Mouse (Mus musculus): ENCODE measurements around the gene Tmprss11e.

- TF ChIP-seq CTCF (IDR thresholded peaks at IDR 0.05; ENCODE audit: borderline replicate concordance, extremely low read depth, insufficient read depth, insufficient read length) (no peak), POLR2A (IDR thresholded peaks at IDR 0.05; ENCODE audit: borderline replicate concordance, extremely low read depth, insufficient read depth, insufficient read length, poor library complexity, severe bottlenecking) (no peak)
These were observed 2.8 kb downstream of the Tmprss11e start for GRCm38 (mm10) chr5:86742796-86743195.

Measured in brain, embryonic 14.5 days (tissue).